Mouse (Mus musculus) myocyte (in vitro differentiated cells): ENCODE measurements around the gene Gabpb1.

Experiments used
- MYOD1 ChIP-seq, 3 experiments: IDR thresholded peaks; one replicate each; pipeline ENCODE4 v1.6.1; 2011; ENCODE audit warnings: control low read depth in 2 of 3, low read depth in 2 of 3, mild to moderate bottlenecking in 2 of 3, moderate library complexity in 1 of 3; ENCODE audit not compliant: insufficient read length in 2 of 3, control insufficient read depth in 1 of 3
- POLR2A ChIP-seq: IDR thresholded peaks from one replicate; pipeline ENCODE4 v1.6.1; 2011; ENCODE audit warnings: low read depth, mild to moderate bottlenecking, control low read depth, moderate library complexity; ENCODE audit not compliant: insufficient read length
- POLR2AphosphoS2 ChIP-seq: IDR thresholded peaks from one replicate; pipeline ENCODE4 v1.6.1; 2011; ENCODE audit warnings: low read depth, control low read depth; ENCODE audit not compliant: insufficient read length
- SRF ChIP-seq: IDR thresholded peaks from one replicate; pipeline ENCODE4 v1.6.1; 2011; ENCODE audit warnings: low read depth; ENCODE audit not compliant: control insufficient read depth, insufficient read length

- TF ChIP-seq POLR2AphosphoS2 (no peak), SRF (no peak), MYOD1 (IDR thresholded peaks at IDR 0.05; ENCODE audit: control insufficient read depth in 1 of 3, insufficient read length in 2 of 3, low read depth in 2 of 3) (no peak), POLR2A (no peak)
Measured at GRCm38 (mm10) chr2:126591304-126591703, 84.8 kb downstream of the Gabpb1 start.
